Mouse (Mus musculus) telencephalon, adult 2 months (tissue): ENCODE data around the gene Magix.

Experiments
- DNase-seq: peaks from one replicate; pipeline ENCODE4 v3.0.0-alpha.2; 2011; ENCODE audit warnings: low read depth, low spot score

The Magix gene

DNA sequence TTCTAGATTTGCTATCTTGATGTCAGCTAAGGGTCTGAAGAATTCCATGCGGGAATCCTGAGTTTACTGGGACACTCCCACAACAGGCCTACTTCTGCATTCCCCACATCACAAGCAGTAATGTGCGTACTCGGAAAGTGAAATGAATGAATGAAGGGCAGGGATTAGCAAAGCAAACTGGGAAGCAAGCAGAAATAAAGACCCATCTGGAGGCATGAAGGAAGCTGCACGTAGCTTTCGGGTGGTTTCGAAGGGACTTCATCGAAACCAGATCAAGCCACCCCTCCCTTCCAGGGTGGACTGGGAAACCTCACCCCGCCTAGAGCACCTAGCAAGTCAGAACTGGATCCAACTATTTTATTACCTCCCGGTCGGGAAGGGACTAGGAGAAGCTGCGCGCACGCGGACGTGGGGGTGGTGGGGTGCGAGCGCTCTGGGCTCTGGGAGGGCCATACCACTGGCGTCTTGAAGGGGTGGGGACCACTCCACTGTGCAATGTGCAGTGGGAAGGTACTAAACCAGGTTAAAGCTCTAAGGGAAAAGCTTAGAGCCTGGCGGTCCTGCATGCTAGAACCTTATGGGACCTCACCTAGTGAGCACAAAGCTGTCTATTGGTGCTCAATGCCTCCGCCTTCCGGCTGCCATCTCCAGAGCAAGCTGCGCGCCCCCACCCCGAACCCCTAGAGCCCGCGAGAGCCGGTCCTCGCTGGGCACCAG is 6.6 kb downstream of the Magix start:
- no peak for DNase-seq

GRCm38 (mm10) chrX:7673578-7674281 is 7.3 kb downstream of the Magix start:
- DNase-seq = no peak

DNA sequence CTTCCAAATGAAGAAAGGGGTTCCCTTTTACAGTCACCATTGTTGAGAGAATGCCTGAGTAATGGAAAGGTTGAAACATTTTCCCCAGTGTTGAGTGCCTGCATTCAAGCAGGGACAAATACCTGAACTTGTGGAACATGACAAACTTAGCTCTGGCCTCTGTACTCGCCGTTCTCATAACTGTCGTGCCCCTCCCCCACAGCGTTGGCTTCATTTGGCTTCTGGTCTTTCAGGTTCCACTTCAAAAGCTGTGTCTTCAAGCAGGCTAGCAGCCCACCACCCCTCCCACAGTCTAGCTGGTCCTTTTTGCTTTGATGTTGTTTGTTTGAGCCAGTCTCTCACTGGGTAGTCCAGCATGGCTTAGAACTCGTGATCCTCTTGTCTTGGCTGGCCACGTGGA is 8.3 kb downstream of the Magix start:
- DNase-seq = no peak

DNA sequence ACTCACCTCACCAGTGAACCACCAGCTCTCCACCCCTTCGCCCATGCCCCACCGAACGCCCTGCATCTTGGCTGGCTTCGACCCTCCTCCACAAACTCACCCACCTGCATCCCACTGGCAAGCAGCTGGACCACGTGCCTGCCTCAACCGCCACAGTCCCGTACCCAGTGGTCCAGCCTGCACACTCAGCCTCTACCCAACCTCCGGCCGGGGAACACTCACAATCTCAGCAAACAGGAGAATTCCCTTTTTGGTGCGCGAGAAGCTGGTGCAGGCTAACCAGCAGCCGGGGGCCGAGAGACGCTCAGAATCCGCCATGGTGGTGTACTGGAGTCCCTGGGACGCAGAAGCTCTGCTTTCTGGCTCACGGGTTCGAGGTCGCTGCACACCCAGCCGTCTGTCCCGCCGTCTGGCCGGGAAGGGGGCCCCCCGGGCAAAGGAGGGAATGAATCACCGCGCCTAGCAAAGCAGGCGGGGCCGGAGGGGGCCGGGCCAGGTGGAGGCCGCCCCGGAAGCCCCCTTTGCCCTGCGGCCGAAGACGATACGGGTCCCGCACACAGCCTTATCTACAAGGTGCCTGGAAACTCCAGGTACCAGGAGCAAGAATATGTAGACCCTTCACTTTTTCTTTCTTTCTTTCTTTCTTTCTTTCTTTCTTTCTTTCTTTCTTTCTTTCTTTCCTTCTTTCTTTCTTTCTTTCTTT is 10.0 kb downstream of the Magix start, which contains the start of gene Plp2:
Gene Plp2, minus strand, starts transcription at position 470 of the 703 bp plus-strand sequence.
- DNase-seq = no peak

DNA sequence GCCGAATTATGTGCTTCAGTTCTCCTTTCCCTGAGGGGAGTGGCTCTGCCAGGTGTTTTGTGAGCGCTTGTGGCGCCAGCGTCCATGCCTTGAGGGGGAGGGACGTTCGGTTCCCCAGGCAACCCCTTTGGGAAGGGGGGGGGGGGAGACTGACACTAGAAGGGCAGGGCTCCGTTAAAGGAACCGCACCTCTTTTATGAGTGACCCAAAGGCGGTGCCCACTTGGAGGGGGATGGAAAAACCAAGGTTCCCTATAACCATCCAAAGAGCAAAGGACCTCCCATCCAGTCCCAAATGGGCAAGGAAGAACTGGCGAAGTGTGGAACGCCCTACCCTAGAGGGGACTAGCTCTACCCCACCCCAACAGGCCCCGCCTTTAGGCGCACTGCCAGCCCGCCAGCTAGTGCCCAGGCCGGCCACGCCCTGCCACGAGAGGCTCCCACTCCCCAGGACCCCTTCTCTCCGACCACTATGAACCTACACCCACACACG is 10.6 kb downstream of the Magix start:
- DNase-seq = no peak

GRCm38 (mm10) chrX:7665739-7666502 is 15.1 kb downstream of the Magix start:
- DNase-seq = no peak

DNA sequence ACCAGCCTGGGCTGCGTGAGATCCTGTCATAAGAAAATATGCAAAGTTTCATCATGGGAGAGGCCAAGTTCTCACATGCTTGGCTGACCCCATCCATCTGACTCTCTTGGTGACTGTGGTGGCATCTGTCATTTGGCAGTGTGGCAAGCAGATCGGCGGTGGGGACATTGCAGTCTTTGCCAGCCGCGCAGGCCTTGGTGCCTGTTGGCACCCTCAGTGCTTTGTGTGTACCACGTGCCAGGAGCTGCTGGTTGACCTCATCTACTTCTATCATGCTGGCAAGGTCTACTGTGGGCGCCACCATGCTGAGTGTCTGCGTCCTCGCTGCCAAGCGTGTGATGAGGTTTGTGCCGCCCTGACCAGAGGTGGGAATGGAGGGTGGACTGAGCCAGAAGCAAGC is 16.3 kb downstream of the Magix start:
- no peak for DNase-seq

DNA sequence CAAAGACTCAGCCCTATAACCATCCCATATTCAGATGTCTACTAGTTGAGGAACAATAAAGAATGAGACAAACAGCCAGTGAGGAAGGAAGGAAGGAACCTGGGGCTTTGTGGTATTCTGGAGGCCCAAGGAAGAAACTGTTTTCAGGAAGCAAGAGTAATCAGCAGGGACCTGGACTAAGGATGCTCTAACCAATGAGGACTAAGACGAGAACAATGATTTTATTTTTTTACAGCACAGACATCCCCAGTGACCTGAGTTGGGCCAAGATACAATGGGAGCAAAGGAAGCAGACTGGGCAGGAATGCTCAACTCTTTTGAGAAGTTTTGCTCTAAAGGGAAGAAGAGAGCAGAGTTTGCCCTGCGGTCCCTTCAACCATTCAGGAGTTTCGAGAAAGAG is 18.1 kb downstream of the Magix start:
- DNase-seq = no peak

DNA sequence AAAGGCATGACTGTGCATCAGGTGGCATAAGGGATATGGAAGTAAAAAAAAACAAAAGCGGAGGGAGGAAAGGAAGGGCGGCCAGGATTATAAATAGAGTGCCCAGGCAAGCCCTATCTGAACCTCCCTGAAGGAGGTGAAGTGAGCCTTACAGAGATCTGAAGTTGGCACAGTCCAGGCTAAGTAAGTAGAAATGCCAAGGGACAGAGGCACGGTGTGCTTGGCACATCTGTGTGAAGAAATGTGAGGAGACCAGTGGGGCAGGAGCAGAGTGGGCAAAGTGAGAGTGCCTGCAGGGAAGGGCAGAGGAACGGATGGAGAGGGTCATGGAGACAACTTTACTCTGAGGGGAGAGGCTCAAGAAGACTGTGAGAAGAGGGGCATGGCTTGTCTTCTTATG is 20.0 kb downstream of the Magix start:
- no peak for DNase-seq

GRCm38 (mm10) chrX:7658785-7659589 is 22.1 kb downstream of the Magix start:
- no peak for DNase-seq

GRCm38 (mm10) chrX:7658031-7658784 is 22.8 kb downstream of the Magix start:
- no peak for DNase-seq

GRCm38 (mm10) chrX:7657221-7657639 is 23.8 kb downstream of the Magix start, which contains the start of gene Prickle3:
Gene Prickle3 (plus strand): TSS chrX:7657260.
- DNase-seq = no peak

GRCm38 (mm10) chrX:7648671-7649304 is 32.3 kb downstream of the Magix start:
- peak; percentile 76 for DNase-seq

- no peak for DNase-seq
Measured at GRCm38 (mm10) chrX:7645349-7645748, 35.7 kb downstream of the Magix start.

DNA sequence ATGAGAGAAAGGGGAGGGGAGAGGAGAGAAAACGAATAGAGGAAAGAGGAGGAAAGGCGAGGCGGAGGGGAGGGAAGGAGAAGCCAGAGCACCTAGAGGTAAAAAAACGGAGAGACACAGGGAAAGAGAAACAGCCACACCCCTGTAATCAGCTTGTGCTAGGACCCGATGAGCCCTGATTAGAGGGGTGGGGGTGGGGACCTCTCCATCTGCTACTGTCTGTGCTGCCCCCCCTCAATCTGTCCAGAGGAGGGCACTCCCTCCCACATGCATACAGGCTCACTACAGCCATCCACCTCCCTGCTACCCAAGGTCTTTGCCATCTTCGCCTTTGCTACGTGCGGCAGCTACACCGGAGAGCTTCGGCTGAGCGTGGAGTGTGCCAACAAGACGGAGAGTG is 40.3 kb downstream of the Magix start:
- DNase-seq = no peak

DNA sequence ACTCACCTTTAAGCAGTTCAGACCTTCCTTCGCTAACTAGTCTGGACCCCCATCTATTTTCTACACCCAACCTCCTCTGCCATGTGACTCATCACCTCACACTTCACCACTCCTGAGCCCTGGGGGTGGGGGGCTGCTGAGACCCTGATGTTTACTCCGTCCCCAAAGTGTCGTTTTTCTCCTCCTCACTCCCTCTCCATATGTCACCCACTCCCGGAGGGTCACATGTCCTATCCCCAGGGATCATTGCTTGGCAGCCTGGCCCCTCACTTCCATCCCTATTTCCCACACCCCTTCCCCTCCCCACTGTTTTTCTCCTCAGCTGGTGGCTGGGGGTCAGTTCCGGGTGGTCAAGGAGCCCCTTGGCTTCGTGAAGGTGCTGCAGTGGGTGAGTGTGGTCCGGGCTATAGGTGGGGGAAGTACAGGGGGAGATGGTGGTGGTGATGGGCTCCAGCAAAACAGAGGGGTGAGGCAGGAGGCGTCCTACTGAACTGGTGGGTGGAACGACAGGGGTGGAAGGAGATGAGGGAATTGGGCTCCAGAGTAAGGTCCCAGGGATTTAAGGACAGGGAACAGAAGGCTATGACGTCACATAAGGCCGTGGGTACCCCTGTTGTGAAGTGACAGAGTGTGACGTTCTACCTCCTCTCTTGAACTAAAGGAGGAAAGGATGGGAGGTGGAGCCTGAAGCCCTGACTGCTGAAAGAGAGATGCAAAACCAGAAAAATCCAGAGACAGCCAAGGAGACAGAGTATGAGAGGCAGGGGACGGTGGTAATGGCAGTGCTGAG is 41.3 kb downstream of the Magix start:
- DNase-seq = no peak

DNA sequence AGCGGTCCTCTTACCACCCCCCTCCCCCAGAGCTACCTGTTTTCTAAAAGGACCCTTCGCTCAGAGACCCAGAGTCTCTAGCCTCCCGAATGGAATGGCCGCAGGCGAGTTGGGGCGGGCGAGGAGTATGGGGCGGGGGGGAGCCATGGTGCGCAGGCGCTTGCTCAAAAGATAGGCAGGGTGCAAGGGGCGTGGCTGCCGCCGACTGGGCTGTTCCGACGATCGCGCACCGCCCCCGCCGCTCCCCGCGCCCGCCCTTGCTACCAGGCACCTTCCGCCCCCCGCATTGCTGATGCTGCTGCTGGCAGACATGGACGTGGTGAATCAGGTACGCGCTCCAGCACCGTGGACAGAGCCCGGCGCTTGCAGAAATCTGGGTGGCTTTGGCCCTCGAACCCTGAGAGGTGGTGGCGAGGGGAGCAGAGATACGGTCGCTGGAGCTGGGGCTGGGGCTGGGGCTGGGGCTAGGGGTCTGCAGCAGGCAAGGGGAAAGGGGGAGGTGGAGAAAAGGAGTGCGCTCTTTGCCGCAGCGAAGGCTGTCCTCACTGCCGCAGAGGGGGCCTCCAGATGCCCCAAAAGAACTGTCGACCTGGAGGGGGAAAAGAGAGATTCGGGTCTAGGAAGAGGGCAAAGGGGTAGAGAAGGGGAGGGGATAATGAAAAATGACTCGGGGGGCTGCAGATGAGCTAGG is 42.5 kb downstream of the Magix start, which contains the start of gene Syp:
Gene Syp, plus strand, starts transcription at position 71 of the 691 bp plus-strand sequence.
- peak; percentile 57 for DNase-seq

DNA sequence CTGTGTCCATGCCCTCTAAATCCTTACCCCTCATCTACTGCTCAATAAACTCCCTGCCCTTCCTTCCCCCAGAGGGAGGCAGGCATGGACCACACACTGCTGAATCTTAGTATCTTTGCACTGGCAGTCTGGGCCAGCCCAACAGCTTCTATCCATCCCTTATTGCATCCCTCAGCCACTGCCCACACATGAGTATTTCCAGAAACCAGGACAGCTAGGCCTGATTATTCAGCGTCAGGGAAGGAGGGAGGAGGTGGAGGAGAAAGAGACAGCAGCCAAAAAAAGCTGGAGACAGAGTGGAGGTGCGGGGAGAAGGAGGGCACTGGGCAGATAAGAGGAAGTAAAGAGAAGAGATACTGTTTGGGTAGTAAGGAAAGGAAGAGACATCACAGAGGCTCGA is 46.0 kb downstream of the Magix start:
- peak; percentile 71 for DNase-seq
